Mouse (Mus musculus) midbrain, embryonic 16.5 days (tissue): ENCODE measurements around the gene Prlh. TPM values are rescaled to one million over a fixed set of nuclear protein-coding genes. Genes with fewer than 3 reads are reported as not detected.

Experiments
- ATAC-seq: fragments of 200-750 bp; cut with Nextera tagmentation; 2 replicates; pipeline ENCODE4 v1.8.0; 2017; ENCODE audit warnings: moderate TSS enrichment
- H3K27ac ChIP-seq: fragments of 300-500 bp; sonication (generic); 2 replicates; pipeline ENCODE4 v1.5.1; 2014; ENCODE audit warnings: mild to moderate bottlenecking, low read length, mixed read lengths
- H3K27me3 ChIP-seq: fragments of 300-500 bp; sonication (generic); 2 replicates; pipeline ENCODE4 v1.6.1; 2014; ENCODE audit warnings: low read depth, low read length, mixed read lengths; ENCODE audit not compliant: control insufficient read depth, insufficient read depth
- H3K36me3 ChIP-seq: fragments of 300-500 bp; sonication (generic); 2 replicates; pipeline ENCODE4 v1.6.1; 2014; ENCODE audit warnings: mild to moderate bottlenecking, low read length, moderate library complexity, mixed read lengths; ENCODE audit not compliant: control insufficient read depth, insufficient read depth
- H3K4me1 ChIP-seq: fragments of 300-500 bp; sonication (generic); 2 replicates; pipeline ENCODE4 v1.6.1; 2014; ENCODE audit warnings: mild to moderate bottlenecking, low read length, mixed read lengths; ENCODE audit not compliant: control insufficient read depth, insufficient read depth
- H3K4me2 ChIP-seq: fragments of 300-500 bp; sonication (generic); 2 replicates; pipeline ENCODE4 v1.6.1; 2014; ENCODE audit warnings: mild to moderate bottlenecking, low read length, mixed read lengths
- H3K4me3 ChIP-seq: fragments of 300-500 bp; sonication (generic); 2 replicates; pipeline ENCODE4 v1.5.1; 2014; ENCODE audit warnings: low read depth, mild to moderate bottlenecking, low read length, moderate library complexity, mixed read lengths
- H3K9ac ChIP-seq: fragments of 300-500 bp; sonication (generic); 2 replicates; pipeline ENCODE4 v1.6.1; 2014; ENCODE audit warnings: low read depth, low read length, mixed read lengths
- H3K9me3 ChIP-seq: fragments of 300-500 bp; sonication (generic); replicated peaks from 2 replicates; pipeline ENCODE4 v1.6.1; 2014; ENCODE audit warnings: mild to moderate bottlenecking, low read length, mixed read lengths; ENCODE audit not compliant: control insufficient read depth, poor library complexity, severe bottlenecking
- WGBS: fragments of 180-500 bp; shearing (Covaris S2); extraction: QIAGEN DNeasy Blood & Tissue Kit; methylation state at CpG from one replicate; pipeline ENCODE4 v1.1.7; 2014; 5-methylcytosine and 5-hydroxymethylcytosine counted together
- polyA plus RNA-seq: library from polyadenylated mRNA; unstranded; fragments of >200 nt; fragmentation: Nextera tagmentation; extraction: Ambion mirVana; gene quantifications from 2 replicates; pipeline ENCODE4 v1.2.1, GENCODE M21; 2015

The Prlh gene
- polyA plus RNA-seq, 1 experiment from 2014 or later, result not detected

GRCm38 (mm10) chr1:91001101-91001500 lies 48.2 kb downstream of the Prlh start:
- no peak for ATAC-seq
- 93% methylated on average over 3 of the region's 3 CpGs for WGBS
- H3K27me3 ChIP-seq, result no peaks in the 10 kb centered on the region
- peaks cover 16% of the 10 kb centered on the region for H3K4me1 ChIP-seq
- H3K4me3 ChIP-seq, result no peak overlapping the region
- no peak overlapping the region for H3K27ac ChIP-seq
- H3K9me3 ChIP-seq, result no peaks in the 10 kb centered on the region
- H3K36me3 ChIP-seq, result no peaks in the 10 kb centered on the region
- no peak overlapping the region for H3K9ac ChIP-seq
- H3K4me2 ChIP-seq, result no peak overlapping the region

GRCm38 (mm10) chr1:91001871-91002539 lies 49.1 kb downstream of the Prlh start:
- Histone ChIP-seq H3K36me3 (no peaks in the 10 kb centered on the region), H3K27me3 (no peaks in the 10 kb centered on the region), H3K4me2 (no peak overlapping the region), H3K27ac (no peak overlapping the region), H3K4me3 (no peak overlapping the region), H3K9me3 (no peaks in the 10 kb centered on the region), H3K9ac (no peak overlapping the region), H3K4me1 (peaks cover 16% of the 10 kb centered on the region)
- 87% methylated on average over 3 of the region's 3 CpGs for WGBS
- no peak for ATAC-seq

- Histone ChIP-seq H3K27ac (no peak overlapping the region), H3K9ac (no peak overlapping the region), H3K9me3 (no peaks in the 10 kb centered on the region), H3K4me3 (no peak overlapping the region), H3K4me2 (no peak overlapping the region), H3K36me3 (no peaks in the 10 kb centered on the region), H3K27me3 (no peaks in the 10 kb centered on the region), H3K4me1 (peaks cover 16% of the 10 kb centered on the region)
- WGBS, result 82% methylated on average over 3 of the region's 3 CpGs
- ATAC-seq, result no peak
Observed at GRCm38 (mm10) chr1:91002641-91003040, 49.7 kb downstream of the Prlh start.

Other genes starting within 250 kb of the Prlh start
- 5.9 and 7.8 TPM in 2 replicates for gene Col6a3, start 109.1 kb upstream of the Prlh start, polyA plus RNA-seq
- 0.09 and 0.29 TPM in 2 replicates for gene Mlph, start 38.0 kb upstream of the Prlh start, polyA plus RNA-seq
- 0.17 and 0.19 TPM in 2 replicates for gene Rab17, start 16.6 kb downstream of the Prlh start, polyA plus RNA-seq
- gene Lrrfip1, start 45.6 kb downstream of the Prlh start, polyA plus RNA-seq, result 42.7 and 44.4 TPM in 2 replicates
- gene Rbm44, start 192.0 kb downstream of the Prlh start, polyA plus RNA-seq, result 0.24 and 0.48 TPM in 2 replicates
- 6.7 and 14.0 TPM in 2 replicates for gene Ramp1, start 226.7 kb downstream of the Prlh start, polyA plus RNA-seq